Mouse (Mus musculus): ENCODE results near the gene Flt4. TPM values are rescaled to one million over a fixed set of nuclear protein-coding genes. Genes with fewer than 3 reads are reported as not detected.

Gene Flt4
- 1.4 TPM for polyA plus RNA-seq (2015; fragmentation: Illumina TruSeq; extraction: RNeasy Lipid Tissue Mini Kit (QIAGEN cat#74804); ENCODE audit: low read depth, low replicate concordance)

DNA sequence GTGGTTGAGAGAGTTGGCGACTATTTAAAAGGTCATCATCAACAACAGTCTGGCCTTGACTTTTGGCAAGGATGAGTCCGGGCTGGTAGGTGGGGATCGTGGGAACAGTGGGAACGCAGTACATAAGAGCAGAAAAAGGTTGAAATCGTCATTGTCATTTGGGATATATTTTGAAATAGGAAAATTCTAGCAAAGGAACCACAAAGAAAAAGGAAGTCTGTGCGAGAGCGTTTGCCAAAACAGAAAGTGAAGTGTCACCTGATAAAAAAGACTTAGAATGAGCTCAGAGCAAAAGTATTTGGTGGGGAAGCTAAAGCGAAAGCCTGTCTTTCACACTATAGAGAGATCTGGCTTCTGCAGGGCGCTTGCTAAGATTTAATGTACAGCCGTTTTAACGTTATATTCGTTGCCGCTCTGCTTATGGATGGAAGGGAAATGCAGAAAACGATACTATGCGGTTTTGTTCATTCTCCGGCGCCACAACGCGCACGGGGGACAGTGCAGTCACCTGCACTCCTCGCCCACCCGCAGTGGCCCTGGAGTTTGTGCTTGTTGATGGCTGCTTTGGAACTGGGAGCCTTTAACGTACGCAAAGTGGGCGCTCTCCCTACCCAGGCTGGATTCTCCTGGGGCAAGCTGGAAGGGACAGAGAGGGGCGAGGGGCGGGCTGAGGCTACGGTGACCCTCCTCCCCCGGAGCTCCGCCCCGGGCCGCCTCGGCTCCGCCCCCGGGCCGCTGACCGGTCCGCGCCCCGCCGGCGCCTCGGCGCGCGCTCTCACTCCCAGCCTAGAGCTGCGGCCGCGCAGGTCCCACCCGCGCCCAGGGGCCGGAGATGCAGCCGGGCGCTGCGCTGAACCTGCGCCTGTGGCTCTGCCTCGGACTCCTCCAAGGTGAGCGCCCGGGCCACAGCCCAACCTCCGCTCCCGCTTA is at the start of gene Flt4:
TSS of gene Flt4 (plus strand) at position 326 of the 930 bp plus-strand sequence.

DNA sequence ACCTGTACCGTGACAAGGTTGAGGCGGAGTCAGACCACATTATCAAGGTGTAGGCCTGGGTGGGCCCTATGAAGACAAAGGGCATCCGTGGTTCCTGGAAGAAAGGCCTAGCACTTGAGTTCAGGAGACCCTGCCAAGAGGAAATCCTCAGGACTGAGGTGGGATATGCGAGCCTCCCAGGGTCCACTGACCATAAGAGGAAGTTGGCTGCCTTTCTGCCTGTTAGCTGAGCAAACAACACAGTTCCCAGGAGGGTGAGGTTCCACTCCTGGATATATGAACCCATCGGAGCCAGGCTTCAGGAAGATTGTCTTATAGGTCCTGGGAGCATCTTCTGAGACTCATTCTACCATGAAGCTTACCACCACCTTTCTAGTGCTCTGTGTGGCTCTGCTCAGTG is 54.2 kb downstream of the Flt4 start, which contains the start of gene Scgb3a1:
TSS of gene Scgb3a1 (plus strand) at position 301 of the 400 bp plus-strand sequence.

Other genes with a start within 250 kb of the Flt4 start
- not detected for gene Olfr1389, start 186.2 kb upstream of the Flt4 start, polyA plus RNA-seq (2015; fragmentation: Illumina TruSeq; extraction: RNeasy Lipid Tissue Mini Kit (QIAGEN cat#74804); ENCODE audit: low read depth, low replicate concordance)
- gene Olfr1388, start 172.6 kb upstream of the Flt4 start, polyA plus RNA-seq (2015; fragmentation: Illumina TruSeq; extraction: RNeasy Lipid Tissue Mini Kit (QIAGEN cat#74804); ENCODE audit: low read depth, low replicate concordance) = 0.13 TPM
- not detected for gene Olfr1387, start 153.9 kb upstream of the Flt4 start, polyA plus RNA-seq (2015; fragmentation: Illumina TruSeq; extraction: RNeasy Lipid Tissue Mini Kit (QIAGEN cat#74804); ENCODE audit: low read depth, low replicate concordance)
- not detected for gene Olfr1386, start 144.2 kb upstream of the Flt4 start, polyA plus RNA-seq (2015; fragmentation: Illumina TruSeq; extraction: RNeasy Lipid Tissue Mini Kit (QIAGEN cat#74804); ENCODE audit: low read depth, low replicate concordance)
- gene Olfr1385, start 120.2 kb upstream of the Flt4 start, polyA plus RNA-seq (2015; fragmentation: Illumina TruSeq; extraction: RNeasy Lipid Tissue Mini Kit (QIAGEN cat#74804); ENCODE audit: low read depth, low replicate concordance) = not detected
- gene Olfr1384, start 102.5 kb upstream of the Flt4 start, polyA plus RNA-seq (2015; fragmentation: Illumina TruSeq; extraction: RNeasy Lipid Tissue Mini Kit (QIAGEN cat#74804); ENCODE audit: low read depth, low replicate concordance) = not detected
- gene Olfr1383, start 89.6 kb upstream of the Flt4 start, polyA plus RNA-seq (2015; fragmentation: Illumina TruSeq; extraction: RNeasy Lipid Tissue Mini Kit (QIAGEN cat#74804); ENCODE audit: low read depth, low replicate concordance) = not detected
- gene Olfr1382, start 81.0 kb upstream of the Flt4 start, polyA plus RNA-seq (2015; fragmentation: Illumina TruSeq; extraction: RNeasy Lipid Tissue Mini Kit (QIAGEN cat#74804); ENCODE audit: low read depth, low replicate concordance) = not detected
- gene Olfr1381, start 65.8 kb upstream of the Flt4 start, polyA plus RNA-seq (2015; fragmentation: Illumina TruSeq; extraction: RNeasy Lipid Tissue Mini Kit (QIAGEN cat#74804); ENCODE audit: low read depth, low replicate concordance) = not detected
- gene Olfr1380, start 52.4 kb upstream of the Flt4 start, polyA plus RNA-seq (2015; fragmentation: Illumina TruSeq; extraction: RNeasy Lipid Tissue Mini Kit (QIAGEN cat#74804); ENCODE audit: low read depth, low replicate concordance) = not detected
- not detected for gene Scgb3a1, start 54.3 kb downstream of the Flt4 start, polyA plus RNA-seq (2015; fragmentation: Illumina TruSeq; extraction: RNeasy Lipid Tissue Mini Kit (QIAGEN cat#74804); ENCODE audit: low read depth, low replicate concordance)
- gene Cnot6, start 103.5 kb downstream of the Flt4 start, polyA plus RNA-seq (2015; fragmentation: Illumina TruSeq; extraction: RNeasy Lipid Tissue Mini Kit (QIAGEN cat#74804); ENCODE audit: low read depth, low replicate concordance) = 31.2 TPM
- 4.7 TPM for gene Gfpt2, start 184.9 kb downstream of the Flt4 start, polyA plus RNA-seq (2015; fragmentation: Illumina TruSeq; extraction: RNeasy Lipid Tissue Mini Kit (QIAGEN cat#74804); ENCODE audit: low read depth, low replicate concordance)
- 155 TPM for gene Mapk9, start 237.5 kb downstream of the Flt4 start, polyA plus RNA-seq (2015; fragmentation: Illumina TruSeq; extraction: RNeasy Lipid Tissue Mini Kit (QIAGEN cat#74804); ENCODE audit: low read depth, low replicate concordance)